Mouse (Mus musculus) liver, embryonic 18 days (tissue): ENCODE results near the gene Defb18. TPM values are rescaled to one million over a fixed set of nuclear protein-coding genes. Genes with fewer than 3 reads are reported as not detected.

Source experiments
- polyA plus RNA-seq: library from polyadenylated mRNA; depleted of rRNA; stranded (reverse); fragments of >200 nt; gene quantifications from 2 replicates; pipeline ENCODE4 v1.2.3, GENCODE M21; 2012; rRNA removed

Defb18 gene
- polyA plus RNA-seq = not detected in 2 replicates

DNA sequence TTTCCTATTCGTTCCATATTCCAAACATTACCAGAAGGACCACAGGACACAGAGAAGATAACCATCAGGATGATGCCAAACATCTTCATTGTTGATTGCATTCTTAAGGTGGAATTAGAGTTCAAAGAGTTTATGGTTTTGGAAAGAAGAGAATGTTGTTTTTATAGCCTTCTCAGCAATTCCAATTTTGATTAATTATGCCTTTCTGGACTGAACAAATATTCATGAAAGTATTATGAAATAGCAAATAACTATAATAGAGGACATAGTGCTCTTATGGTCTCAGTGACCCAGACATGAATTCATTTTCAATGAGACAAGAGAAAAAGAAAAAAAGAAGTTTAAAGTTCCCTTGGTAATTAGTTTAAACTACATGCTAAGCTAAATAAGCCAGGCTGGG is at the start of gene Defb18:
Gene Defb18, minus strand, starts transcription at position 101 of the 400 bp plus-strand sequence.

DNA sequence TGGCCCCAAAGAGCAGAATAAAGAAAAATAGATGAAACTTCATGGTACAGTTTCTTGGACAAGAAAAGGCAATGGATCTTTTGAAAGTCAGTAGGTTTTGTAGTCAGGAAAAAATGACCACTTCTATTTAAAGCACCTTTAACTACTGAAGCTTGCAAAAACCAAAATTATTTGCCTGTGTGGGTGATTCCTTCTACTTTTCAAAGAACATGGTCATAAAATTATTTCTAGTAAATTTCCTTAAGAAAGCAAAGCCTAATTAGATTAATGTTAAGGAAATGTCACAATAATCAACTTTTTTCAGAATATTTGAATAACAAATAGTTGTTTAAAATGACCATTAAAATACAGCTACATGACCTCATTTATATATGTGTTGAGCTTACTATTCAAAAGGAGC is 27.8 kb upstream of the Defb18 start, which contains the start of gene Defb41:
Gene Defb41, minus strand, starts transcription at position 101 of the 400 bp plus-strand sequence.

Other genes with a start within 250 kb of the Defb18 start
- gene Crisp4, start 91.5 kb downstream of the Defb18 start, polyA plus RNA-seq = not detected in 2 replicates
- gene Defb41, start 27.7 kb upstream of the Defb18 start, polyA plus RNA-seq = not detected in 2 replicates